Mouse (Mus musculus) heart, adult 2 months (tissue): Measurements from ENCODE around the gene Kctd2. TPM values are rescaled to one million over a fixed set of nuclear protein-coding genes. Genes with fewer than 3 reads are reported as not detected.
"Not testable (repeated sequence)": the region's sequence is repeated elsewhere in the genome, so short reads cannot be mapped to it uniquely, and the experiment has no call there.

Experiments used
- DNase-seq, 2 experiments: peaks; one replicate each; pipeline ENCODE4 v3.0.0; 2021
- H3K27ac ChIP-seq: fragments of 200-600 bp; 2 replicates; pipeline ENCODE4 v1.8.1; 2022
- H3K27me3 ChIP-seq: fragments of 200-500 bp; 2 replicates; pipeline ENCODE4 v1.6.1; 2012; ENCODE audit warnings: mild to moderate bottlenecking, low read length, inconsistent platforms, mixed read lengths; ENCODE audit not compliant: control insufficient read depth, insufficient read depth
- H3K36me3 ChIP-seq: fragments of 200-500 bp; 2 replicates; pipeline ENCODE4 v1.6.1; 2012; ENCODE audit warnings: low read length, inconsistent platforms; ENCODE audit not compliant: control insufficient read depth, insufficient read depth
- H3K4me1 ChIP-seq: fragments of 200-500 bp; 2 replicates; pipeline ENCODE4 v1.6.1; 2011; ENCODE audit warnings: low read length; ENCODE audit not compliant: control insufficient read depth, insufficient read depth
- H3K4me3 ChIP-seq: fragments of 200-600 bp; 2 replicates; pipeline ENCODE4 v1.8.1; 2022
- H3K79me2 ChIP-seq: fragments of 200-500 bp; replicated peaks from 2 replicates; pipeline ENCODE4 v1.6.1; 2012; ENCODE audit warnings: mild to moderate bottlenecking, inconsistent platforms, low read length, moderate library complexity, mixed read lengths; ENCODE audit not compliant: control insufficient read depth, insufficient read depth
- H3K9ac ChIP-seq: fragments of 200-500 bp; 2 replicates; pipeline ENCODE4 v1.6.1; 2012; ENCODE audit warnings: low read depth, mild to moderate bottlenecking, control low read depth, inconsistent platforms, low read length, mixed read lengths
- CTCF ChIP-seq: fragments of 200-600 bp; IDR thresholded peaks from 2 replicates; pipeline ENCODE4 v1.8.1; 2022; ENCODE audit warnings: antibody characterized with exemption, mild to moderate bottlenecking, moderate library complexity
- EP300 ChIP-seq: fragments of 200-500 bp; IDR thresholded peaks from 2 replicates; pipeline ENCODE4 v1.6.1; 2011; ENCODE audit warnings: low read depth, low read length, control low read depth; ENCODE audit not compliant: insufficient read depth
- POLR2A ChIP-seq: fragments of 200-500 bp; IDR thresholded peaks from 2 replicates; pipeline ENCODE4 v1.6.1; 2011; ENCODE audit warnings: mild to moderate bottlenecking, low read depth, low read length, control low read depth; ENCODE audit not compliant: insufficient read depth
- WGBS: fragments of 180-500 bp; shearing (Covaris S2); methylation state at CpG from one replicate; pipeline ENCODE4 v1.1.7; 2018; 5-methylcytosine and 5-hydroxymethylcytosine counted together
- intact Hi-C: fragments of 180-260 bp; cut with DNase I; formaldehyde crosslinking; loops from one replicate; pipeline ENCODE4 v1.15.1; 2025
- polyA plus RNA-seq: library from polyadenylated mRNA; depleted of rRNA; stranded (reverse); fragments of >200 nt; gene quantifications from 2 replicates; pipeline ENCODE4 v1.2.3, GENCODE M21; 2012
- total RNA-seq, 2 experiments: library from RNA; stranded (reverse); gene quantifications; 2 replicates each; pipeline ENCODE4 v1.2.3; 2021

Kctd2 gene
- total and polyA plus RNA-seq, 3 experiments: 22.9 to 30.0 (median 26.6) TPM

GRCm38 (mm10) chr11:115381743-115382539, 38.0 kb upstream of the Kctd2 start, which contains the start of gene Cdr2l:
TSS of gene Cdr2l (plus strand) at chr11:115381916.
- no peaks in the 10 kb centered on the region for H3K27me3 ChIP-seq
- DNase-seq: peak; percentile 93 to 94
- no peaks in the 10 kb centered on the region for H3K36me3 ChIP-seq
- H3K79me2 ChIP-seq: no peaks in the 10 kb centered on the region
- peak within 1 kb of the TSS; percentile 84 for H3K27ac ChIP-seq
- H3K4me3 ChIP-seq: peak within 1 kb of the TSS; percentile 76
- intact Hi-C loops: loop anchor here (2.0 kb wide), 1 partner anchor 21 kb away; the partner anchor contains the start of gene Mrpl58
- TF ChIP-seq CTCF (0 out of 2 replicates have a peak, but pooled peaks have one; percentile 7), EP300 (no peak), POLR2A (peak; percentile 77)
- peak within 1 kb of the TSS; percentile 95 for H3K9ac ChIP-seq
- WGBS: 1% methylated on average over 73 of the region's 76 CpGs
- H3K4me1 ChIP-seq: peaks cover 6% of the 10 kb centered on the region

GRCm38 (mm10) chr11:115382891-115383290, 37.0 kb upstream of the Kctd2 start:
- no peak overlapping the region for H3K9ac ChIP-seq
- H3K27ac ChIP-seq: peak overlapping the region; percentile 84; the same call in 1 of the 2 replicates
- H3K4me1 ChIP-seq: peaks cover 6% of the 10 kb centered on the region
- 32% methylated on average over 5 of the region's 5 CpGs for WGBS
- H3K4me3 ChIP-seq: peak overlapping the region; percentile 76
- TF ChIP-seq EP300 (no peak), CTCF (no peak), POLR2A (no peak)
- intact Hi-C loops: loop anchor here (2.0 kb wide), 1 partner anchor 20 kb away; the partner anchor contains the start of gene Mrpl58
- H3K27me3 ChIP-seq: no peaks in the 10 kb centered on the region
- H3K36me3 ChIP-seq: no peaks in the 10 kb centered on the region
- DNase-seq: no peak
- H3K79me2 ChIP-seq: no peaks in the 10 kb centered on the region

GRCm38 (mm10) chr11:115383701-115384474, 36.0 kb upstream of the Kctd2 start:
- Histone ChIP-seq H3K36me3 (no peaks in the 10 kb centered on the region), H3K27me3 (no peaks in the 10 kb centered on the region)
- intact Hi-C loops: loop anchor here (2.0 kb wide), 1 partner anchor 19 kb away; the partner anchor contains the start of gene Mrpl58

GRCm38 (mm10) chr11:115384587-115384986, 35.3 kb upstream of the Kctd2 start:
- Histone ChIP-seq H3K79me2 (no peaks in the 10 kb centered on the region), H3K4me1 (peaks cover 6% of the 10 kb centered on the region), H3K27ac (no peak overlapping the region), H3K4me3 (no peak overlapping the region), H3K36me3 (no peaks in the 10 kb centered on the region), H3K9ac (no peak overlapping the region), H3K27me3 (no peaks in the 10 kb centered on the region)
- intact Hi-C loops: no loop called here
- TF ChIP-seq CTCF (no peak), EP300 (no peak), POLR2A (no peak)
- 62% methylated on average over 5 of the region's 5 CpGs for WGBS
- DNase-seq: no peak

More at GRCm38 (mm10) chr11:115383701-115384474, 36.0 kb upstream of the Kctd2 start:
- Histone ChIP-seq H3K27ac (no peak overlapping the region; the same call in 1 of the 2 replicates), H3K9ac (0 out of 2 replicates have a peak overlapping the region, but pooled peaks have one; percentile 17), H3K4me1 (peaks cover 6% of the 10 kb centered on the region), H3K79me2 (no peaks in the 10 kb centered on the region), H3K4me3 (no peak overlapping the region)
- peak; percentile 18 to 39 for DNase-seq
- 41% methylated on average over 16 of the region's 16 CpGs for WGBS
- no peak for TF ChIP-seq EP300
- TF ChIP-seq POLR2A: no peak
- TF ChIP-seq CTCF: no peak

GRCm38 (mm10) chr11:115386859-115387258, 33.1 kb upstream of the Kctd2 start:
- H3K4me1 ChIP-seq, H3K27me3 ChIP-seq, H3K27ac ChIP-seq, H3K36me3 ChIP-seq, H3K9ac ChIP-seq, H3K4me3 ChIP-seq, intact Hi-C loops, H3K79me2 ChIP-seq, DNase-seq: not testable (repeated sequence)
- WGBS: 83% methylated on average over 3 of the region's 3 CpGs
